Mouse (Mus musculus) limb, embryonic 15.5 days (tissue): ENCODE data around the gene Itpka. TPM values are rescaled to one million over a fixed set of nuclear protein-coding genes. Genes with fewer than 3 reads are reported as not detected.
A peak's percentile ranks its signal among the peaks of the same experiment; 100 is the strongest.

ENCODE experiments used
- ATAC-seq: fragments of 200-750 bp; cut with Nextera tagmentation; 2 replicates; pipeline ENCODE4 v1.8.0; 2017; ENCODE audit warnings: low read depth, moderate TSS enrichment; ENCODE audit not compliant: insufficient number of reproducible peaks, low FRiP score, low TSS enrichment
- H3K27ac ChIP-seq: fragments of 300-500 bp; sonication (generic); 2 replicates; pipeline ENCODE4 v1.5.1; 2015; ENCODE audit warnings: moderate library complexity, mild to moderate bottlenecking, inconsistent platforms
- H3K27me3 ChIP-seq: fragments of 300-500 bp; sonication (generic); 2 replicates; pipeline ENCODE4 v1.6.1; 2015; ENCODE audit warnings: inconsistent platforms
- H3K36me3 ChIP-seq: fragments of 300-500 bp; sonication (generic); 2 replicates; pipeline ENCODE4 v1.6.1; 2015; ENCODE audit warnings: inconsistent platforms
- H3K4me1 ChIP-seq: fragments of 300-500 bp; sonication (generic); 2 replicates; pipeline ENCODE4 v1.6.1; 2015; ENCODE audit warnings: inconsistent platforms
- H3K4me2 ChIP-seq: fragments of 300-500 bp; sonication (generic); 2 replicates; pipeline ENCODE4 v1.6.1; 2015; ENCODE audit warnings: mild to moderate bottlenecking, inconsistent platforms
- H3K4me3 ChIP-seq: fragments of 300-500 bp; sonication (generic); 2 replicates; pipeline ENCODE4 v1.5.1; 2015; ENCODE audit warnings: mild to moderate bottlenecking, inconsistent platforms
- H3K9ac ChIP-seq: fragments of 300-500 bp; sonication (generic); 2 replicates; pipeline ENCODE4 v1.6.1; 2015; ENCODE audit warnings: inconsistent platforms
- H3K9me3 ChIP-seq: fragments of 300-500 bp; sonication (generic); 2 replicates; pipeline ENCODE4 v1.6.1; 2016; ENCODE audit warnings: inconsistent platforms
- WGBS: fragments of 180-500 bp; shearing (Covaris S2); methylation state at CpG from one replicate; pipeline ENCODE4 v1.1.7; 2015; 5-methylcytosine and 5-hydroxymethylcytosine counted together
- polyA plus RNA-seq: library from polyadenylated mRNA; unstranded; fragments of >200 nt; fragmentation: Nextera tagmentation; extraction: Ambion mirVana; gene quantifications from 2 replicates; pipeline ENCODE4 v1.2.1, GENCODE M21; 2015

Itpka gene
- polyA plus RNA-seq, 1 experiment from 2014 or later, result 0.55 TPM

DNA sequence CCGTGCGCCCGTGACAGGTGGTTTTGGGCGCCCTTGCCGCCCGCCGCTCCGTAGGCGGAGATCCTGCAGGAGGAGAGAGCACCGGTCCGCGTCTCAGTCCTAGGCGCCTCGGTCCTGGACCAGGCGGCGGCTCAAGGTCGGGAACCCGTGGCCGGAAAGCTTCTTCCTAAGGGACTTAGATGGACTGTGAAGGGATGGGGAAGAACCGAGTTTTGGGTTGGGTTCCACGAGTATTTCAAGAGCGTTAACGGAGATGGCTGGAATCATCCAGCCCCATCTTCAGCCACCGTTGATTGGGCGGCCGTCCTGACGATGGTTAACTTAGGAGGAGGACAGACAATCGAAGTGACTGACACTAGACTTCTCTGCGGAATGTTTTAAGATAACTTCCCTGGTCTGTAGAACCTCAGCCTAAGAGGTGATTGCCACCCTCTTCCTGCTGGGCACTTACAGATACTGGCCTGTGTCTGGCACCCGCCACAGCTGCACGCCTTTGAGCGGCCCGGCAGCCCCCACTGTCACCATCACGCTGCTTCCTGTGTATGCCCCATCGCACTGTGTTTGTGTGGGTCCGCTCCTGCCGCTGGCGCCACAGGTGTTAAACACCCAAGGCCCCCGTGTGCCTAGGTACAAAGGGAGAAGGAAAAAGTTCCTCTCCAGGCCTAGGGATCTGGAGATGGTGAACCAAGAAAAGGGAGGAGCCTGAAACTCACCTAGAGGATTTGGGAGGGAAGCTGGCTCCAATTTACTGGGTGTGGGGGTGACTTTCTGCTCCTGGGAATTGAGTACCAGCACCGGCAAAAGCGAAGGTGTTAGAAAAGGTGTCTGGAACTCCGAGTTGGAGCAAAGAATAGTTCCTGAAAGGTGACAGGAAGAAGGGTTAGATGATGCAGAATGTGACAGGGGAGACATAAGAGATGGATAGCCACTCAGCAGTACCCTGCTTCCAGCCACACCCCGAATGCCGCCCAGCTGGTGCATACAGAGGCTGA is 17.0 kb downstream of the Itpka start:
- Histone ChIP-seq H3K4me1 (peaks cover 17% of the 10 kb centered on the region), H3K4me3 (peak overlapping the region; percentile 55), H3K9me3 (no peaks in the 10 kb centered on the region), H3K27me3 (peaks cover 66% of the 10 kb centered on the region), H3K9ac (no peak overlapping the region), H3K4me2 (peak overlapping the region; percentile 100), H3K27ac (no peak overlapping the region), H3K36me3 (peaks cover 6% of the 10 kb centered on the region)
- 5% methylated on average over 44 of the region's 44 CpGs for WGBS
- ATAC-seq, result no peak

GRCm38 (mm10) chr2:119760251-119760650 is 18.1 kb downstream of the Itpka start, which contains the start of gene Ltk:
Ltk (minus strand) TSS chr2:119760431.
- no peak for ATAC-seq
- Histone ChIP-seq H3K9me3 (no peaks in the 10 kb centered on the region), H3K4me2 (no peak within 1 kb of the TSS), H3K4me1 (peaks cover 17% of the 10 kb centered on the region), H3K27me3 (peaks cover 60% of the 10 kb centered on the region), H3K4me3 (peak within 1 kb of the TSS; percentile 55; the same call in 1 of the 2 replicates), H3K27ac (no peak within 1 kb of the TSS), H3K36me3 (peaks cover 17% of the 10 kb centered on the region), H3K9ac (no peak within 1 kb of the TSS)
- WGBS, result 7% methylated on average over 9 of the region's 9 CpGs

GRCm38 (mm10) chr2:119762276-119762675 is 20.1 kb downstream of the Itpka start:
- Histone ChIP-seq H3K27me3 (peaks cover 43% of the 10 kb centered on the region), H3K9ac (no peak overlapping the region), H3K9me3 (no peaks in the 10 kb centered on the region), H3K4me1 (peaks cover 16% of the 10 kb centered on the region), H3K27ac (no peak overlapping the region), H3K4me2 (no peak overlapping the region), H3K4me3 (no peak overlapping the region), H3K36me3 (peaks cover 28% of the 10 kb centered on the region)
- 71% methylated on average over 1 of the region's 1 CpGs for WGBS
- ATAC-seq, result no peak

GRCm38 (mm10) chr2:119763924-119764323 is 21.8 kb downstream of the Itpka start:
- no peaks in the 10 kb centered on the region for H3K4me1 ChIP-seq
- H3K27me3 ChIP-seq, result peaks cover 27% of the 10 kb centered on the region
- no peak overlapping the region for H3K4me2 ChIP-seq
- peaks cover 40% of the 10 kb centered on the region for H3K36me3 ChIP-seq
- no peaks in the 10 kb centered on the region for H3K9me3 ChIP-seq
- ATAC-seq, result no peak
- H3K9ac ChIP-seq, result no peak overlapping the region
- H3K27ac ChIP-seq, result no peak overlapping the region
- 70% methylated on average over 4 of the region's 4 CpGs for WGBS
- H3K4me3 ChIP-seq, result no peak overlapping the region

DNA sequence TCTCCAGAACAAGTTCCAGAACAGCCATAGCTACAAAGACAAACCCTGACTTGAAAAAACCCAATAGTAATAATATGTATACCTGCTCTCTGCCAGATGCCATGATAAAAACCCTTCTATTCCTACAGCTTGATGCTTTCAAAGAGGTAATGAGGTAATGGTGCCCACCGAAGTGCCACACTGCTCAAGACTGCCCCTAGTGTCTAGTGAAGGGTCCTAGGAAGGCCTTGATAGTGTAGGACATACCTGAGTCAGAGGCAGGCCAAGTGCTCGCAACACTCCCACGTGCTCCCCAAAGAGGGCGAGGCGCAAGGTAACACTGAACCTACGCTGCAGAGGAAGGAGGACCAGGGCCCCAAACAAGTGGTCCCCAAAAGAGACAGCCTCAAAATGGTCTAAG is 25.1 kb downstream of the Itpka start:
- Histone ChIP-seq H3K4me2 (no peak overlapping the region), H3K4me1 (no peaks in the 10 kb centered on the region), H3K4me3 (no peak overlapping the region), H3K36me3 (peaks cover 73% of the 10 kb centered on the region), H3K27ac (no peak overlapping the region), H3K9ac (no peak overlapping the region), H3K9me3 (no peaks in the 10 kb centered on the region), H3K27me3 (no peaks in the 10 kb centered on the region)
- WGBS, result 91% methylated on average over 6 of the region's 6 CpGs
- ATAC-seq, result no peak

- Histone ChIP-seq H3K9me3 (no peaks in the 10 kb centered on the region), H3K4me1 (peaks cover 6% of the 10 kb centered on the region; the same call in 1 of the 2 replicates), H3K27ac (peak within 1 kb of the TSS; percentile 89), H3K4me3 (peak within 1 kb of the TSS; percentile 67), H3K9ac (peak within 1 kb of the TSS; percentile 51), H3K4me2 (peak within 1 kb of the TSS; percentile 75), H3K27me3 (no peaks in the 10 kb centered on the region), H3K36me3 (peaks cover 19% of the 10 kb centered on the region)
- under 1% methylated on average over 44 of the region's 44 CpGs for WGBS
- ATAC-seq, result peak; percentile 91
Observed at GRCm38 (mm10) chr2:119787206-119787883, 45.2 kb downstream of the Itpka start, which contains the start of gene Rpap1. Rpap1 (minus strand) TSS chr2:119787537.

- 74% methylated on average over 2 of the region's 2 CpGs for WGBS
- Histone ChIP-seq H3K4me3 (no peak overlapping the region), H3K27me3 (no peaks in the 10 kb centered on the region), H3K4me2 (no peak overlapping the region), H3K27ac (no peak overlapping the region), H3K36me3 (peaks cover 5% of the 10 kb centered on the region; the same call in 1 of the 2 replicates), H3K9me3 (no peaks in the 10 kb centered on the region), H3K9ac (no peak overlapping the region), H3K4me1 (peaks cover 6% of the 10 kb centered on the region; the same call in 1 of the 2 replicates)
- no peak for ATAC-seq
Observed at GRCm38 (mm10) chr2:119789996-119790395, 47.9 kb downstream of the Itpka start.

DNA sequence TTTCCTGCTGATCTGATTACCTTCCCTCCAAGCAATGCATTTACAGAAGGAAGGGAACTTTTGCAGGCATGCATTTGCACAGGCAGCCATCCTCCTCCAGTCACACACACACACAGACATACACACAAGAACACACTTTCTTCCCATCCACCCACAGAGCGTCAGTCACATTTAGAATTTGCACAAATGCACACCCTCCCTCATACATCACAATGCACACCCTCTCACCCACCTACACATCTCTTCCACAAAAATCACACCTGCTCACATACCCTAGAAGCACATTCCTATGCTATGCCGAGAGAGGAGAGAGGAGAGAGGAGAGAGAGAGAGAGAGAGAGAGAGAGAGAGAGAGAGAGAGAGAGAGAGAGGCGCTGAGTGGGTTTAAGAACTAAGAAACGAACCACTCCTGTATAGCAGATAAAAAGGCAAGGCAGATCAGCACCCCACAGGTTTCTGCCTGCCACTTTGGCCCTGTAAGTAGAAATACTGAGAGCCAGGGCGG is 55.2 kb downstream of the Itpka start, which contains the start of gene Tyro3:
Gene Tyro3 (plus strand): TSS at position 455 of the 505 bp plus-strand sequence.
- H3K4me1 ChIP-seq, result peaks cover 30% of the 10 kb centered on the region
- H3K9me3 ChIP-seq, result no peaks in the 10 kb centered on the region
- no peak within 1 kb of the TSS; the same call in 1 of the 2 replicates for H3K4me2 ChIP-seq
- H3K36me3 ChIP-seq, result no peaks in the 10 kb centered on the region
- peaks cover 14% of the 10 kb centered on the region for H3K27me3 ChIP-seq
- WGBS, result 54% methylated on average over 5 of the region's 5 CpGs
- no peak within 1 kb of the TSS for H3K27ac ChIP-seq
- no peak within 1 kb of the TSS for H3K9ac ChIP-seq
- H3K4me3 ChIP-seq, result 0 out of 2 replicates have a peak within 1 kb of the TSS, but pooled peaks have one; percentile 3
- ATAC-seq, result no peak

- no peak for ATAC-seq
- H3K9me3 ChIP-seq, result no peaks in the 10 kb centered on the region
- WGBS, result 12% methylated on average over 12 of the region's 13 CpGs
Observed at GRCm38 (mm10) chr2:119798246-119798927, 56.2 kb downstream of the Itpka start.

GRCm38 (mm10) chr2:119799181-119799960 is 57.2 kb downstream of the Itpka start:
- under 1% methylated on average over 30 of the region's 89 CpGs for WGBS

More at GRCm38 (mm10) chr2:119798246-119798927, 56.2 kb downstream of the Itpka start:
- 0 out of 2 replicates have a peak, but pooled peaks cover 2% of the 10 kb centered on the region for H3K36me3 ChIP-seq
- H3K9ac ChIP-seq, result no peak overlapping the region
- peaks cover 14% of the 10 kb centered on the region for H3K27me3 ChIP-seq
- H3K27ac ChIP-seq, result no peak overlapping the region
- H3K4me3 ChIP-seq, result peak overlapping the region; percentile 85
- peaks cover 40% of the 10 kb centered on the region for H3K4me1 ChIP-seq
- H3K4me2 ChIP-seq, result peak overlapping the region; percentile 90

More at GRCm38 (mm10) chr2:119799181-119799960, 57.2 kb downstream of the Itpka start:
- ATAC-seq, result peak; percentile 73
- H3K4me1 ChIP-seq, result peaks cover 50% of the 10 kb centered on the region
- peaks cover 10% of the 10 kb centered on the region for H3K36me3 ChIP-seq
- H3K9ac ChIP-seq, result peak overlapping the region; percentile 73
- H3K4me3 ChIP-seq, result peak overlapping the region; percentile 85
- H3K9me3 ChIP-seq, result no peaks in the 10 kb centered on the region
- H3K27me3 ChIP-seq, result peaks cover 14% of the 10 kb centered on the region
- H3K4me2 ChIP-seq, result peak overlapping the region; percentile 90
- peak overlapping the region; percentile 78 for H3K27ac ChIP-seq
